Mouse (Mus musculus): ENCODE measurements around the gene Gm49387. TPM values are rescaled to one million over a fixed set of nuclear protein-coding genes. Genes with fewer than 3 reads are reported as not detected.
A peak's percentile ranks its signal among the peaks of the same experiment; 100 is the strongest.

Gm49387 gene
- polyA plus RNA-seq, 1 experiment = 0.32 TPM

DNA sequence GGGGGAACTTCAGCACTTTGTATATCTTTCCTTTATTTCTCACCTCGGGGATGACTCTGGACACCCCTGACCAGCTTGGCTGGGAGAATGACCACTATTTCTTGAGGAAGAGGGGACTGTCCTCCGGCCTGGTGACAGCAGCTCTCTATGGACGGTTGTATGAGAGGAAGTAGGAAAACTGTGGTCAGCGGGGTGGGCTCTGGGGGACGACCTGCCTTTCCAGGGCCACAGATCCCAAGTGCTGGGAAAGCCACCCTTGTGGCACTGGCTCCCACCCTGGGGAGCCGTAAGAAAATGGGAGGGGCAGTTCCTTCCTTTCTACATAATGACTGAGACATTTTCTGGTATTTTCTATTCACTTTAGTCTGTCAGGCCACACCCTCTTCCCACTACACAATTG lies 27.1 kb upstream of the Gm49387 start:
- no peak overlapping the region for H3K4me3 ChIP-seq (ENCODE audit: extremely low read depth, insufficient read depth, insufficient read length)

DNA sequence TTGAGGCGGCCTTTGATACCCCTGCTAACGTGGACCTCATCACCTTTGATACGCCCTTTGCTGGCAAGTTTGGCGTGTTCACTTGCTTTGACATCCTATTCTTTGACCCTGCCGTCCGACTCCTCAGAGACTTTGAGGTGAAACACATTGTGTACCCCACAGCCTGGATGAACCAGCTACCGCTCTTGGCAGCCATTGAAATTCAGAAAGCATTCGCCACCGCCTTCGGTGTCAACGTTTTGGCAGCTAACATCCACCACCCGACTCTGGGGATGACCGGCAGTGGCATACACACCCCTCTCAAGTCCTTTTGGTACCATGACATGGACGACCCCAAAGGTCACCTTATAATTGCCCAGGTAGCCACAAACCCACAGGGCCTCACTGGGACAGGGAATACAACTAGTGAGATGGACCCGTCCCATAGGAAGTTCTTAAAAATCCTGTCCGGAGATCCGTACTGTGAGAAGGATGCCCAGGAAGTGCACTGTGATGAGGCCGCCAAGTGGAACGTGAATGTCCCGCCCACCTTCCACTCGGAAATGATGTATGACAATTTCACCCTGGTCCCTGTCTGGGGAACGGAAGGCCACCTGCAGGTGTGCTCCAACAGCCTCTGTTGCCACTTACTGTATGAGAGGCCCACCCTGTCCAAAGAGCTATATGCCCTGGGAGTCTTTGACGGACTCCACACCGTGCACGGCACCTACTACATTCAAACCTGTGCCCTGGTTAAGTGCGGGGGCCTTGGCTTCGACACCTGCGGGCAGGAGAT lies 26.4 kb upstream of the Gm49387 start:
- DNase-seq (ENCODE audit: low read depth in 1 of 2, low spot score in 2 of 2) = no peak
- H3K4me1 ChIP-seq (ENCODE audit: control insufficient read depth, insufficient read depth, insufficient read length) = peaks cover 58% of the 10 kb centered on the region
- TF ChIP-seq POLR2A (IDR thresholded peaks at IDR 0.05; ENCODE audit: low read depth, low read length) (no peak), CTCF (IDR thresholded peaks at IDR 0.05; ENCODE audit: extremely low read depth, insufficient read depth, insufficient read length, insufficient replicate concordance) (no peak)
- H3K27ac ChIP-seq (ENCODE audit: insufficient read depth, low read length) = 0 out of 2 replicates have a peak overlapping the region, but pooled peaks have one; percentile 17
- H3K36me3 ChIP-seq (ENCODE audit: control insufficient read depth, insufficient read depth, low read length) = no peaks in the 10 kb centered on the region
- H3K27me3 ChIP-seq (ENCODE audit: control insufficient read depth, insufficient read depth, low read length) = no peaks in the 10 kb centered on the region
- H3K4me3 ChIP-seq (ENCODE audit: extremely low read depth, insufficient read depth, insufficient read length) = no peak overlapping the region
- 85% methylated on average over 28 of the region's 28 CpGs for WGBS

More for the DNA sequence above, 27.1 kb upstream of the Gm49387 start:
- TF ChIP-seq POLR2A (IDR thresholded peaks at IDR 0.05; ENCODE audit: low read depth, low read length) (no peak), CTCF (IDR thresholded peaks at IDR 0.05; ENCODE audit: extremely low read depth, insufficient read depth, insufficient read length, insufficient replicate concordance) (no peak)
- Histone ChIP-seq H3K27me3 (ENCODE audit: control insufficient read depth, insufficient read depth, low read length) (no peaks in the 10 kb centered on the region), H3K27ac (ENCODE audit: insufficient read depth, low read length) (peak overlapping the region; percentile 17; the same call in 1 of the 2 replicates), H3K4me1 (ENCODE audit: control insufficient read depth, insufficient read depth, insufficient read length) (peaks cover 54% of the 10 kb centered on the region), H3K36me3 (ENCODE audit: control insufficient read depth, insufficient read depth, low read length) (no peaks in the 10 kb centered on the region)
- DNase-seq (ENCODE audit: low read depth in 1 of 2, low spot score in 2 of 2) = no peak
- WGBS = 49% methylated on average over 6 of the region's 6 CpGs

DNA sequence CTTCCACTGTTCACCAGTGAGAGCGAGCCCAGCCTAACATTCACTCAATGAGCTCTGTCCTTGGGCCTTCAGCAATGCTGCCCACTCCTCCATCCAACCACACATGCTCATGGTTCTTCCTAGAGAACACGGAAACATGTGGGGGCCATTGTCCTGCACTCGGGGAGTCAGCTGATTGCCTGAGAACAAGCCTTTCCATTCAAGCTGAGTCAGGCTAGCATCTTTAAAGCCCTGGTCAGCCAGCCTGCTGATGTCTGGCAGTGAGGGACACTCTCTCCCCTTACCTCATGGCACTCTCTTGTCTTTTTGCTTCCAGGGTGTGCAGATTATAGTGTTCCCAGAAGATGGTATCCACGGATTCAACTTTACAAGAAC lies 24.9 kb upstream of the Gm49387 start:
- TF ChIP-seq POLR2A (IDR thresholded peaks at IDR 0.05; ENCODE audit: low read depth, low read length) (no peak), CTCF (IDR thresholded peaks at IDR 0.05; ENCODE audit: extremely low read depth, insufficient read depth, insufficient read length, insufficient replicate concordance) (no peak)
- Histone ChIP-seq H3K36me3 (ENCODE audit: control insufficient read depth, insufficient read depth, low read length) (no peaks in the 10 kb centered on the region), H3K4me3 (ENCODE audit: extremely low read depth, insufficient read depth, insufficient read length) (no peak overlapping the region), H3K4me1 (ENCODE audit: control insufficient read depth, insufficient read depth, insufficient read length) (peaks cover 50% of the 10 kb centered on the region), H3K27ac (ENCODE audit: insufficient read depth, low read length) (peak overlapping the region; percentile 83), H3K27me3 (ENCODE audit: control insufficient read depth, insufficient read depth, low read length) (no peaks in the 10 kb centered on the region)
- no peak for DNase-seq (ENCODE audit: low read depth in 1 of 2, low spot score in 2 of 2)
- 76% methylated on average over 4 of the region's 4 CpGs for WGBS

DNA sequence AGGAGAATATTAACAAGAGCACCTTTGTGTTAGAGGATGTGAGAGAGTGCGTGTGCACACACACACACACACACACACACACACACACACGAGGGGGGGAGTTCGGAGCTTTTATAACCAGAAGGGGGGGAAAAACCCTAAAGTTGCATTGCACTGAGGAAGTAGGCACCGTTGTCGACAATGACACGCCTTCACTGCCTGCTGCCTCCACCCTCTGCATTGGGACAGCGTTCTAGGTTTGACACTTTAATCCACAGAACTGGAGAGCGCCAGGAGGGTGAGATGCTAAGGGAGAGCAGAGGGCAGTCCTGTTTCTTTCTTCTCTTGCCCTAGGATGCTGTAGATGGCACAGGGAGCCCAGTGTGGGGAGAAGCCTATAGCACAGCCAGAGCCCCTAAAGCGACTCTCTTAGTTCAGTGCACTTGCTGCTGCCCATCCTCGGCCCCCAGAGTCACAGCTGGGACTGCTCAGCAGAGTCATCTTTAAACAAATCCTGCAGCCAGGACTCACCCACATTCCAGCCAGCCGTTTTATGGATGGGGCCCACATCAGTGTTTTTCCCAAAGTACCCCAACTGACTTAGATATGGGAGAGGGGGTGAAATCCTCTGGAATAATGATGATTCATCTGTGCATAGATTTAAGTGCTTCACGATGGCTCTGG lies 24.4 kb upstream of the Gm49387 start:
- H3K27ac ChIP-seq (ENCODE audit: insufficient read depth, low read length) = peak overlapping the region; percentile 83
- DNase-seq (ENCODE audit: low read depth in 1 of 2, low spot score in 2 of 2) = peak; percentile 64 to 68
- no peaks in the 10 kb centered on the region for H3K36me3 ChIP-seq (ENCODE audit: control insufficient read depth, insufficient read depth, low read length)
- H3K27me3 ChIP-seq (ENCODE audit: control insufficient read depth, insufficient read depth, low read length) = no peaks in the 10 kb centered on the region
- peaks cover 45% of the 10 kb centered on the region for H3K4me1 ChIP-seq (ENCODE audit: control insufficient read depth, insufficient read depth, insufficient read length)
- H3K4me3 ChIP-seq (ENCODE audit: extremely low read depth, insufficient read depth, insufficient read length) = peak overlapping the region; percentile 26; the same call in 1 of the 2 replicates
- 18% methylated on average over 12 of the region's 12 CpGs for WGBS
- TF ChIP-seq CTCF (IDR thresholded peaks at IDR 0.05; ENCODE audit: extremely low read depth, insufficient read depth, insufficient read length, insufficient replicate concordance) (no peak), POLR2A (IDR thresholded peaks at IDR 0.05; ENCODE audit: low read depth, low read length) (no peak)

DNA sequence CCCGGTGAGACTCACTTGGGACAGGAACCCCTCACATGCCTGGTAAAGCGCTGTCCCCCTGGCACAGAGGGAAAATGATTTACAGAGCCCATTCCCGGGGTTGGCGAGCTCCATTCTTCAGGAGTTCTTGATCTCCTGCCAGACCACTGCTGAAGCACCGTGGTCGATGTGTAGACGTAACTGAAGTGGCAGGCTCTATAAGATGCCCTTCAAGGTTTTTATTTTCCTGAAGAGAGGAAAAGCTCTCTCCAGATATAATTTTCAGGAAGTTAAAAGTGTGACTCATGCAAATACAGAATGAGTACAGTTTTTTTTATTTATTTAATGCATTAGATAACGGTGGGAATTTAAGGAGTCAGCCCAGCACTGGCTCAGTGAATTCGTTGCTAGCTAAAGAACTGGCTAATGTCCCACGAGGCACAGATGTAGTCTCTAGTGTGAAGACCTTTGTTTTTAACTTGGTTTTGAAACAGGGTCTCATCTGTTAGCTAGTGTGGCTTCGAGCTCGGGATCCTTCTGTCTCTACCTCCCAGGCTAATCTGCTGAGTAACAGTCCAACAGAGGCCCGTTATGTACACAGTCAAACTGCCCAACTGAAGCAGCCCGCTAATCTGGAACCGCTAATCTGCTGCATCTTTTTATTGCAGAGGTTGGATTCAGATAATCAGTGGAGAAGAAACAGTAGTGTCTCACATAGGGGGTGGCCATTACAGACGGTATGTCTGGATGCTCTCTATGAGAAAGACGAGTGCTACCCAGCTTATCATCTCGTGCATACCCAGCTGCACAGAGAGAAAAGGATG lies 23.6 kb upstream of the Gm49387 start:
- no peak for TF ChIP-seq POLR2A (IDR thresholded peaks at IDR 0.05; ENCODE audit: low read depth, low read length)
- TF ChIP-seq CTCF (IDR thresholded peaks at IDR 0.05; ENCODE audit: extremely low read depth, insufficient read depth, insufficient read length, insufficient replicate concordance) = no peak
- H3K4me3 ChIP-seq (ENCODE audit: extremely low read depth, insufficient read depth, insufficient read length) = no peak overlapping the region
- H3K4me1 ChIP-seq (ENCODE audit: control insufficient read depth, insufficient read depth, insufficient read length) = peaks cover 41% of the 10 kb centered on the region
- DNase-seq (ENCODE audit: low read depth in 1 of 2, low spot score in 2 of 2) = no peak
- 37% methylated on average over 18 of the region's 18 CpGs for WGBS
- no peaks in the 10 kb centered on the region for H3K27me3 ChIP-seq (ENCODE audit: control insufficient read depth, insufficient read depth, low read length)
- H3K36me3 ChIP-seq (ENCODE audit: control insufficient read depth, insufficient read depth, low read length) = no peaks in the 10 kb centered on the region
- peak overlapping the region; percentile 37 for H3K27ac ChIP-seq (ENCODE audit: insufficient read depth, low read length)

DNA sequence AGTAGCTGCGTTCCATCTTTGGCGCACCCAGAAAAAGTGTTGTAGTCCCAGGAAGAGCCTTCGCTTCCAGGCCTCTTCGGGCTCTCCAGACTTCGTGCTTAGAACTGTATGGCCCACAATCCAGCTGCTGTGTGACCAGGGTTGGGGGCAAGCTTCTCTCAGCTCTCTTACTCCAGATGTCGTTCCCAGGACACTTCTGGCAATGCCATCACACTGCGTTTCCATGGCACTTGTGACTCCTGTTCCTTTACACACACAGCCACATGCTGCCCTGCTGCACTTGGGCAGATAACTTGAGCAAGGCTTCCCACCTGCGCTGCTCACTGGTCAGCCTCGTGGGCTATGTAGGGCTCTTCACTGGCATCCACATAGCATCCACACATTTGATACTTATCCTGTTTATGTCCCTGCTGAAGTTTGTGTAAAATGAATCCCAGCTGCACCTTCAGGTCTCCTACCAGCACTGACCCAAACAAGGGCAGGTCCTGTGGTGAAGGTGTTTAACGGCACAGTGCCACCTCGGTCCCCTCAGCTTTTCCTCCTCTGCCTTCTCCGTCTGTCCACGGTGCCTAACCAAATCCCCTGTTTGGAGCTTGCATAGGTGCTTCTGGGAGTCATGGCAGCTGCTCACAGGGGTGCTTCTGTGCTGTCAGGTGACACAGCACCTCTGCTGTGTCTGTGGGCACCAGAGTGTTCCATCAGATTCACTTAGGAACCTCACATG lies 22.9 kb upstream of the Gm49387 start:
- WGBS = 90% methylated on average over 13 of the region's 13 CpGs
- Histone ChIP-seq H3K27me3 (ENCODE audit: control insufficient read depth, insufficient read depth, low read length) (no peaks in the 10 kb centered on the region), H3K36me3 (ENCODE audit: control insufficient read depth, insufficient read depth, low read length) (no peaks in the 10 kb centered on the region), H3K27ac (ENCODE audit: insufficient read depth, low read length) (peak overlapping the region; percentile 17; the same call in 1 of the 2 replicates), H3K4me3 (ENCODE audit: extremely low read depth, insufficient read depth, insufficient read length) (no peak overlapping the region), H3K4me1 (ENCODE audit: control insufficient read depth, insufficient read depth, insufficient read length) (peaks cover 35% of the 10 kb centered on the region; the same call in 1 of the 2 replicates)
- DNase-seq (ENCODE audit: low read depth in 1 of 2, low spot score in 2 of 2) = no peak
- TF ChIP-seq CTCF (IDR thresholded peaks at IDR 0.05; ENCODE audit: extremely low read depth, insufficient read depth, insufficient read length, insufficient replicate concordance) (no peak), POLR2A (IDR thresholded peaks at IDR 0.05; ENCODE audit: low read depth, low read length) (no peak)
